Mouse (Mus musculus) cortical plate, adult 2 months (tissue): ENCODE measurements around the gene Snx11. TPM values are rescaled to one million over a fixed set of nuclear protein-coding genes. Genes with fewer than 3 reads are reported as not detected.
A peak's percentile ranks its signal among the peaks of the same experiment; 100 is the strongest.

ENCODE experiments used
- H3K27ac ChIP-seq: fragments of 200-500 bp; 2 replicates; pipeline ENCODE4 v1.5.1; 2012; ENCODE audit warnings: low read length, control low read depth, inconsistent platforms; ENCODE audit not compliant: insufficient read depth
- H3K4me1 ChIP-seq: fragments of 200-500 bp; 2 replicates; pipeline ENCODE4 v1.6.1; 2011; ENCODE audit warnings: low read length; ENCODE audit not compliant: control insufficient read depth, insufficient read depth
- H3K4me3 ChIP-seq: fragments of 200-500 bp; 2 replicates; pipeline ENCODE4 v1.5.1; 2011; ENCODE audit warnings: mild to moderate bottlenecking, low read length, control low read depth; ENCODE audit not compliant: insufficient read depth
- CTCF ChIP-seq: fragments of 200-500 bp; IDR thresholded peaks from 2 replicates; pipeline ENCODE4 v1.5.1; 2011; ENCODE audit warnings: mild to moderate bottlenecking, control low read depth, low read length; ENCODE audit not compliant: insufficient read depth; ENCODE audit errors: extremely low read depth
- POLR2A ChIP-seq: fragments of 200-500 bp; IDR thresholded peaks from 2 replicates; pipeline ENCODE4 v1.6.1; 2011; ENCODE audit warnings: mild to moderate bottlenecking, low read length, control low read depth; ENCODE audit not compliant: insufficient read depth; ENCODE audit errors: extremely low read depth
- polyA plus RNA-seq: library from polyadenylated mRNA; depleted of rRNA; stranded (reverse); fragments of >200 nt; gene quantifications from 2 replicates; pipeline ENCODE4 v1.2.3, GENCODE M21; 2012

The Snx11 gene
- polyA plus RNA-seq, 1 experiment = 42.9 TPM

GRCm38 (mm10) chr11:96743891-96744290 is 33.5 kb downstream of the Snx11 start:
- TF ChIP-seq CTCF = no peak
- TF ChIP-seq POLR2A = no peak
- Histone ChIP-seq H3K27ac (no peak overlapping the region), H3K4me3 (no peak overlapping the region), H3K4me1 (no peaks in the 10 kb centered on the region)

- H3K27ac ChIP-seq = no peak overlapping the region
These were observed 34.4 kb downstream of the Snx11 start for GRCm38 (mm10) chr11:96743000-96743399.

GRCm38 (mm10) chr11:96741995-96742394 is 35.4 kb downstream of the Snx11 start:
- TF ChIP-seq POLR2A = no peak
- no peak for TF ChIP-seq CTCF
- no peak overlapping the region for H3K27ac ChIP-seq
- no peak overlapping the region for H3K4me3 ChIP-seq
- H3K4me1 ChIP-seq = no peaks in the 10 kb centered on the region

More at GRCm38 (mm10) chr11:96743000-96743399, 34.4 kb downstream of the Snx11 start:
- TF ChIP-seq POLR2A = no peak
- no peak for TF ChIP-seq CTCF
- H3K4me1 ChIP-seq = no peaks in the 10 kb centered on the region
- no peak overlapping the region for H3K4me3 ChIP-seq

- H3K4me1 ChIP-seq = no peaks in the 10 kb centered on the region
- no peak overlapping the region for H3K4me3 ChIP-seq
- TF ChIP-seq POLR2A (no peak), CTCF (no peak)
- H3K27ac ChIP-seq = no peak overlapping the region
These were observed 36.6 kb downstream of the Snx11 start for GRCm38 (mm10) chr11:96740796-96741195.

- H3K4me1 ChIP-seq = no peaks in the 10 kb centered on the region
- 0 out of 2 replicates have a peak, but pooled peaks have one; percentile 8 for TF ChIP-seq CTCF
- TF ChIP-seq POLR2A = no peak
These were observed 39.5 kb downstream of the Snx11 start for GRCm38 (mm10) chr11:96737673-96738471.

GRCm38 (mm10) chr11:96736361-96736760 is 41.0 kb downstream of the Snx11 start:
- H3K4me1 ChIP-seq = no peaks in the 10 kb centered on the region
- TF ChIP-seq POLR2A (no peak), CTCF (no peak)
- no peak overlapping the region for H3K27ac ChIP-seq
- H3K4me3 ChIP-seq = 0 out of 2 replicates have a peak overlapping the region, but pooled peaks have one; percentile 4

More at GRCm38 (mm10) chr11:96737673-96738471, 39.5 kb downstream of the Snx11 start:
- Histone ChIP-seq H3K27ac (no peak overlapping the region), H3K4me3 (no peak overlapping the region)

GRCm38 (mm10) chr11:96735908-96736307 is 41.5 kb downstream of the Snx11 start:
- Histone ChIP-seq H3K27ac (no peak overlapping the region), H3K4me3 (peak overlapping the region; percentile 4; the same call in 1 of the 2 replicates), H3K4me1 (no peaks in the 10 kb centered on the region)
- TF ChIP-seq CTCF = peak; percentile 25; the same call in 1 of the 2 replicates
- TF ChIP-seq POLR2A = no peak

- no peak overlapping the region for H3K4me3 ChIP-seq
- no peak overlapping the region for H3K27ac ChIP-seq
- no peaks in the 10 kb centered on the region for H3K4me1 ChIP-seq
- TF ChIP-seq CTCF = no peak
- no peak for TF ChIP-seq POLR2A
These were observed 44.7 kb downstream of the Snx11 start for GRCm38 (mm10) chr11:96732657-96733056.

- H3K4me1 ChIP-seq = no peaks in the 10 kb centered on the region
- H3K27ac ChIP-seq = no peak overlapping the region
- no peak for TF ChIP-seq CTCF
- no peak for TF ChIP-seq POLR2A
- H3K4me3 ChIP-seq = no peak overlapping the region
These were observed 47.0 kb downstream of the Snx11 start for GRCm38 (mm10) chr11:96730327-96730726.

- no peaks in the 10 kb centered on the region for H3K4me1 ChIP-seq
- no peak overlapping the region for H3K27ac ChIP-seq
- TF ChIP-seq POLR2A = no peak
- peak; percentile 26; the same call in 1 of the 2 replicates for TF ChIP-seq CTCF
- H3K4me3 ChIP-seq = no peak overlapping the region
These were observed 47.9 kb downstream of the Snx11 start for GRCm38 (mm10) chr11:96729462-96729861.
